10 mouse cellular contexts compared by ENCODE assay signal in the genomic region with DNA sequence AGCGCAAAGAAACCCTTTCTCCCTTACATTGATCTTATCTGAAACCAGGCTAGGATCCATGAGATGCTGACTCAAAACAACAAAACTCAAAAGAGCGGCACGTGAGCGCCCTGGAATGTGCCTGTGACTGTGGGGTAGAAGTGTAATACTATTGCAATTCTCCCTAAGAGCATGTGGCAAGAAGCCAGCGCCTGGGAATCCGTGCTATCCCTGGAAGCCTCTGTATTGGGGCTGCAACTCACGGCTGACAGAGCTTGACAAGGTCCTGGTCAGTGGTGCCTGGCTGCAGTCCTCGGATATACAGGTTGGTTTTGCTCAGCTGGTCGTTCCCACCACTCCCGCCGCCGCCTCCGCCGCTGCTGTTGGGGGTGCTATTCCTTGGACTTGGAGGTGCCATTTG. TPM values are rescaled to one million over a fixed set of nuclear protein-coding genes. Genes with fewer than 3 reads are reported as not detected.
DNase-seq lines count a peak whose midpoint lies in the region; ATAC-seq and TF ChIP-seq lines count a peak whose summit lies in the region.
"Had no signal": no experiment of that assay in that cellular context is flagged by ENCODE, and none has a peak within 500 bp of the region (broad histone marks: within the 10 kb centered on the region; RNA-seq: fewer than 3 reads in every experiment).

No protein-coding gene starts in this region.

- TF ChIP-seq EP300 in ES-Bruce4 (IDR thresholded peaks at IDR 0.05; ENCODE audit: insufficient read depth, low read depth, low read length), result no peak

- 27% methylated on average over 14 of the region's 14 CpGs for WGBS in heart, embryonic 14.5 days
- WGBS in lung, adult 2 months, result 67% methylated on average over 14 of the region's 14 CpGs

- intact Hi-C loops in left cerebral cortex, postnatal 25 days (cut with DNase I), result no loop called here

- H3K36me3 ChIP-seq in ES-Bruce4 (ENCODE audit: control insufficient read depth, insufficient read depth, low read length, poor library complexity, severe bottlenecking), result peaks cover 7% of the 10 kb centered on the region; the same call in 1 of the 2 replicates
- H3K36me3 ChIP-seq in heart, embryonic 14.5 days (ENCODE audit: control insufficient read depth, insufficient read depth, low read length), result peaks cover 23% of the 10 kb centered on the region

- DNase-seq in adrenal gland, postnatal 14 days, result peak; percentile 84
- DNase-seq in lung, adult 2 months, result peak; percentile 49
- DNase-seq in cerebellum, adult 8-10 months, result no peak
- no peak for DNase-seq in left cerebral cortex, adult 9 months (ENCODE audit: low spot score in 2 of 2)
- no peak for DNase-seq in spleen, postnatal 4 days (ENCODE audit: low spot score in 2 of 2)
- DNase-seq in left cerebral cortex, postnatal 25 days (ENCODE audit: low spot score in 2 of 2), result no peak
- DNase-seq: liver, postnatal 0 days had no signal

- H3K27ac ChIP-seq in ES-Bruce4 (ENCODE audit: insufficient read depth, low read length), result peak overlapping the region; percentile 33; the same call in 1 of the 2 replicates
- peak overlapping the region; percentile 82 to 90 for H3K27ac ChIP-seq in heart, embryonic 14.5 days (replicated peaks in 1 of 2; ENCODE audit: control insufficient read depth in 1 of 2, insufficient read depth in 1 of 2, low read depth in 2 of 2, low read length in 2 of 2)

- no peak for TF ChIP-seq CTCF in ES-Bruce4 (IDR thresholded peaks at IDR 0.05; ENCODE audit: low read depth, low read length)
- no peak for TF ChIP-seq CTCF in lung, adult 2 months (IDR thresholded peaks at IDR 0.05; ENCODE audit: insufficient read depth, low read length)

- H3K27me3 ChIP-seq in ES-Bruce4 (ENCODE audit: control insufficient read depth, insufficient read depth, low read length, poor library complexity, severe bottlenecking), result no peaks in the 10 kb centered on the region
- H3K27me3 ChIP-seq in heart, embryonic 14.5 days (ENCODE audit: control insufficient read depth, insufficient read depth, low read length), result no peaks in the 10 kb centered on the region

- H3K4me2 ChIP-seq in heart, embryonic 14.5 days (ENCODE audit: low read length), result peak overlapping the region; percentile 55

- H3K4me1 ChIP-seq in ES-Bruce4 (ENCODE audit: control insufficient read depth, insufficient read depth, low read length), result no peaks in the 10 kb centered on the region
- H3K4me1 ChIP-seq in heart, embryonic 14.5 days (ENCODE audit: control insufficient read depth in 2 of 2, insufficient read depth in 2 of 2, low read length in 2 of 2), result peaks cover 15 to 36% of the 10 kb centered on the region in 2 experiments
- H3K4me1 ChIP-seq in lung, adult 2 months (ENCODE audit: control insufficient read depth, insufficient read depth, low read length), result peaks cover 6% of the 10 kb centered on the region

- no peak; the same call in 1 of the 2 replicates for ATAC-seq in heart, embryonic 14.5 days (ENCODE audit: insufficient number of reproducible peaks, insufficient read depth, low FRiP score, low read depth)
- ATAC-seq: liver, postnatal 0 days had no signal

- TF ChIP-seq POLR2A in ES-Bruce4 (IDR thresholded peaks at IDR 0.05; ENCODE audit: insufficient read depth, low read length), result no peak
- TF ChIP-seq POLR2A in lung, adult 2 months (IDR thresholded peaks at IDR 0.05; ENCODE audit: borderline replicate concordance, extremely low read depth, low read depth, low read length), result no peak

- no peak overlapping the region for H3K4me3 ChIP-seq in ES-Bruce4 (ENCODE audit: low read depth, low read length)
- peak overlapping the region in 1 of 2 experiments; percentile 18; a peak in 2 of 4 replicates for H3K4me3 ChIP-seq in heart, embryonic 14.5 days (ENCODE audit: control insufficient read depth in 1 of 2, insufficient read depth in 1 of 2, low read depth in 1 of 2, low read length in 2 of 2)
- H3K4me3 ChIP-seq in lung, adult 2 months (replicated peaks; ENCODE audit: extremely low read depth, low read depth, low read length), result no peak overlapping the region
- H3K4me3 ChIP-seq: erythroblast, embryonic 14.5 days had no signal

- H3K9me3 ChIP-seq in ES-Bruce4 (replicated peaks; ENCODE audit: control insufficient read depth, insufficient read depth, low read length, poor library complexity, severe bottlenecking), result no peaks in the 10 kb centered on the region
- H3K9me3 ChIP-seq in heart, embryonic 14.5 days (ENCODE audit: control insufficient read depth, low read length), result no peaks in the 10 kb centered on the region

- no peak overlapping the region for H3K9ac ChIP-seq in ES-Bruce4 (ENCODE audit: low read depth, poor library complexity, severe bottlenecking)
- peak overlapping the region; percentile 49; the same call in 1 of the 2 replicates for H3K9ac ChIP-seq in heart, embryonic 14.5 days (ENCODE audit: low read length)
- H3K9ac ChIP-seq: liver, postnatal 0 days had no signal

RNA-seq across cellular contexts. Expression of a gene that starts 29.2 kb away (rescaled TPM):
- polyA plus RNA-seq in ES-Bruce4 (2011; ENCODE audit: insufficient read depth, insufficient read length, low read depth, missing spikeins), result 133 and 137 TPM in 2 replicates
- 73.9 and 78.9 TPM in 2 replicates for total RNA-seq in adrenal gland, postnatal 14 days (2021)
- 32.3 and 32.6 TPM in 2 replicates for polyA plus RNA-seq in heart, embryonic 14.5 days (2014; fragmentation: Nextera tagmentation; extraction: Ambion mirVana)
- 103 and 116 TPM in 2 replicates for polyA plus RNA-seq in lung, adult 2 months (2012; rRNA removed)
- total RNA-seq in left cerebral cortex, postnatal 25 days (2021), result 10 to 100 TPM; 11.3 to 13.5 TPM

RNA-seq across cellular contexts. Expression of a gene that starts 43.3 kb away (rescaled TPM):
- 24.3 and 30.9 TPM in 2 replicates for polyA plus RNA-seq in ES-Bruce4 (2011; ENCODE audit: insufficient read depth, insufficient read length, low read depth, missing spikeins)
- total RNA-seq in adrenal gland, postnatal 14 days (2021), result 2.9 and 31.3 TPM in 2 replicates
- polyA plus RNA-seq in heart, embryonic 14.5 days (2014; fragmentation: Nextera tagmentation; extraction: Ambion mirVana), result 0.54 and 1.1 TPM in 2 replicates
- polyA plus RNA-seq in lung, adult 2 months (2012; rRNA removed), result 1.5 and 2.4 TPM in 2 replicates
- total RNA-seq in left cerebral cortex, postnatal 25 days (2021), result 10 to 100 TPM; 29.4 to 32.9 TPM
- polyA plus RNA-seq: erythroblast, embryonic 14.5 days had no signal

RNA-seq across cellular contexts. Expression of a gene that starts 59.6 kb away (rescaled TPM):
- polyA plus RNA-seq in ES-Bruce4 (2011; ENCODE audit: insufficient read depth, insufficient read length, low read depth, missing spikeins), result 166 and 170 TPM in 2 replicates
- total RNA-seq in adrenal gland, postnatal 14 days (2021), result 44.3 and 51.5 TPM in 2 replicates
- polyA plus RNA-seq in heart, embryonic 14.5 days (2014; fragmentation: Nextera tagmentation; extraction: Ambion mirVana), result 13.3 and 17.2 TPM in 2 replicates
- polyA plus RNA-seq in lung, adult 2 months (2012; rRNA removed), result 26.9 and 40.7 TPM in 2 replicates
- 10 to 100 TPM; 34.3 to 38.4 TPM for total RNA-seq in left cerebral cortex, postnatal 25 days (2021)

Comparison
In these comparisons a context has a peak if more than half of its experiments do, and no peak if none do; other contexts are left out.
1. DNase-seq: peak in adrenal gland, postnatal 14 days (single experiment) and lung, adult 2 months (single experiment); none in cerebellum, adult 8-10 months (single experiment), left cerebral cortex, adult 9 months (0 of 2), spleen, postnatal 4 days (0 of 2) and left cerebral cortex, postnatal 25 days (0 of 2).